Mouse (Mus musculus) liver, postnatal 0 days (tissue): ENCODE data around the gene Tia1. TPM values are rescaled to one million over a fixed set of nuclear protein-coding genes. Genes with fewer than 3 reads are reported as not detected.

Source experiments
- ATAC-seq: fragments of 200-750 bp; cut with Nextera tagmentation; 2 replicates; pipeline ENCODE4 v1.8.0; 2017; ENCODE audit warnings: mild to moderate bottlenecking, moderate library complexity
- DNase-seq: peaks from one replicate; pipeline ENCODE4 v3.0.0-alpha.2; 2016
- H3K27ac ChIP-seq: fragments of 300-500 bp; sonication (generic); 2 replicates; pipeline ENCODE4 v1.5.1; 2014; ENCODE audit warnings: antibody characterized with exemption, moderate library complexity, mild to moderate bottlenecking, low read depth
- H3K27me3 ChIP-seq: fragments of 300-500 bp; sonication (generic); 2 replicates; pipeline ENCODE4 v1.6.1; 2014; ENCODE audit warnings: low read length, control low read depth, mixed read lengths; ENCODE audit not compliant: insufficient read depth
- H3K36me3 ChIP-seq: fragments of 300-500 bp; sonication (generic); replicated peaks from 2 replicates; pipeline ENCODE4 v1.6.1; 2014; ENCODE audit warnings: mild to moderate bottlenecking, control low read depth, low read length, moderate library complexity, mixed read lengths; ENCODE audit not compliant: insufficient read depth
- H3K4me1 ChIP-seq: fragments of 300-500 bp; sonication (generic); 2 replicates; pipeline ENCODE4 v1.6.1; 2014; ENCODE audit warnings: antibody characterized with exemption, mild to moderate bottlenecking, control low read depth; ENCODE audit not compliant: insufficient read depth
- H3K4me2 ChIP-seq: fragments of 300-500 bp; sonication (generic); 2 replicates; pipeline ENCODE4 v1.6.1; 2014; ENCODE audit warnings: low read depth, mild to moderate bottlenecking, low read length, moderate library complexity, mixed read lengths
- H3K4me3 ChIP-seq: fragments of 300-500 bp; sonication (generic); 2 replicates; pipeline ENCODE4 v1.5.1; 2014; ENCODE audit warnings: low read depth, low read length
- H3K9ac ChIP-seq: fragments of 300-500 bp; sonication (generic); replicated peaks from 2 replicates; pipeline ENCODE4 v1.6.1; 2014; ENCODE audit warnings: mild to moderate bottlenecking, moderate library complexity
- H3K9me3 ChIP-seq: fragments of 300-500 bp; sonication (generic); 2 replicates; pipeline ENCODE4 v1.6.1; 2016; ENCODE audit warnings: mild to moderate bottlenecking, control low read depth, low read length, mixed read lengths
- CTCF ChIP-seq: sonication (generic); IDR thresholded peaks from 2 replicates; pipeline ENCODE4 v1.5.1; 2016; ENCODE audit warnings: antibody characterized with exemption, low read depth
- EP300 ChIP-seq: IDR thresholded peaks from 2 replicates; pipeline ENCODE4 v1.6.1; 2016; ENCODE audit warnings: antibody characterized with exemption, low read depth, mild to moderate bottlenecking
- WGBS: fragments of 180-500 bp; shearing (Covaris S2); extraction: QIAGEN DNeasy Blood & Tissue Kit; methylation state at CpG from one replicate; pipeline ENCODE4 v1.1.7; 2014; ENCODE audit not compliant: insufficient replicate concordance; 5-methylcytosine and 5-hydroxymethylcytosine counted together
- polyA plus RNA-seq: library from polyadenylated mRNA; unstranded; fragments of >200 nt; fragmentation: Nextera tagmentation; extraction: Ambion mirVana; gene quantifications from 2 replicates; pipeline ENCODE4 v1.2.1, GENCODE M21; 2015

Gene Tia1
- polyA plus RNA-seq, 1 experiment from 2014 or later: 17.2 TPM

GRCm38 (mm10) chr6:86479311-86479710 lies 75.3 kb downstream of the Tia1 start:
- ATAC-seq (peak; percentile 49; the same call in 1 of the 2 replicates), DNase-seq (peak; percentile 21)
- no peak overlapping the region for H3K9ac ChIP-seq

DNA sequence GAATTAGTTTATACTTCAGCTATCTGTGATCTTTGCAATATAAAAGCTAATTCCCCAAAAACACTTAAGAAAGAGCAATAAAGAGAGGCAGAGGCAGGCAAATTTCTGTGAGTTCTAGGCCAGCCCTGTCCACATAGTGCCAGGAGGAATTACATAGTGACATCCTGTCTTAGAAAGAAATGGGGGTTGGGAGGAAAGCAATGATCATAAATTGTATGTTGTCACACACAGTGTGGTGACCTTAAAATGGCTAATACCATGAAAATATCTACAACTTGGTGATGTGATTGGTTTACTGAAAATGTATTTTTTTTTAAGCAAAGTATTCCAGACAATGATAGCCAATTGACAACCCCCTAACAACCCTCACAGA lies 75.8 kb downstream of the Tia1 start:
- peak overlapping the region; percentile 58 for H3K27ac ChIP-seq
- H3K4me1 ChIP-seq: peaks cover 36% of the 10 kb centered on the region
- H3K27me3 ChIP-seq: no peaks in the 10 kb centered on the region
- H3K4me2 ChIP-seq: peak overlapping the region; percentile 23; the same call in 1 of the 2 replicates
- TF ChIP-seq EP300 (no peak), CTCF (no peak)
- H3K36me3 ChIP-seq: no peaks in the 10 kb centered on the region
- DNase-seq (no peak), ATAC-seq (no peak)
- H3K4me3 ChIP-seq: no peak overlapping the region
- H3K9me3 ChIP-seq: no peaks in the 10 kb centered on the region
- H3K9ac ChIP-seq: no peak overlapping the region

More at GRCm38 (mm10) chr6:86479311-86479710, 75.3 kb downstream of the Tia1 start:
- Histone ChIP-seq H3K4me3 (no peak overlapping the region), H3K27me3 (no peaks in the 10 kb centered on the region), H3K4me2 (no peak overlapping the region), H3K9me3 (no peaks in the 10 kb centered on the region), H3K27ac (peak overlapping the region; percentile 58), H3K36me3 (no peaks in the 10 kb centered on the region), H3K4me1 (peaks cover 36% of the 10 kb centered on the region)
- WGBS: 59% methylated on average over 3 of the region's 3 CpGs
- no peak for TF ChIP-seq CTCF
- TF ChIP-seq EP300: no peak

GRCm38 (mm10) chr6:86480189-86480831 lies 76.3 kb downstream of the Tia1 start:
- DNase-seq: no peak

GRCm38 (mm10) chr6:86481871-86482270 lies 77.9 kb downstream of the Tia1 start:
- 68% methylated on average over 5 of the region's 5 CpGs for WGBS
- H3K27me3 ChIP-seq: no peaks in the 10 kb centered on the region
- no peak overlapping the region for H3K4me2 ChIP-seq
- TF ChIP-seq EP300: no peak
- TF ChIP-seq CTCF: no peak
- H3K4me1 ChIP-seq: peaks cover 33% of the 10 kb centered on the region
- no peak overlapping the region for H3K4me3 ChIP-seq
- DNase-seq: no peak
- H3K9me3 ChIP-seq: no peaks in the 10 kb centered on the region
- peak; percentile 58 for ATAC-seq
- no peaks in the 10 kb centered on the region for H3K36me3 ChIP-seq
- H3K27ac ChIP-seq: peak overlapping the region; percentile 37; the same call in 1 of the 2 replicates
- no peak overlapping the region for H3K9ac ChIP-seq

More at GRCm38 (mm10) chr6:86480189-86480831, 76.3 kb downstream of the Tia1 start:
- H3K27ac ChIP-seq: peak overlapping the region; percentile 58
- ATAC-seq: no peak
- H3K36me3 ChIP-seq: no peaks in the 10 kb centered on the region
- no peak overlapping the region for H3K4me3 ChIP-seq
- peaks cover 36% of the 10 kb centered on the region for H3K4me1 ChIP-seq
- peak overlapping the region; percentile 23 for H3K4me2 ChIP-seq
- TF ChIP-seq EP300: no peak
- TF ChIP-seq CTCF: no peak
- H3K9ac ChIP-seq: peak overlapping the region; percentile 1; the same call in 1 of the 2 replicates
- H3K27me3 ChIP-seq: no peaks in the 10 kb centered on the region
- no peaks in the 10 kb centered on the region for H3K9me3 ChIP-seq
- 27% methylated on average over 9 of the region's 9 CpGs for WGBS

Other genes with a start within 250 kb of the Tia1 start
- gene Tgfa, start 209.0 kb upstream of the Tia1 start, polyA plus RNA-seq: 3.0 TPM in 2 replicates
- 69.8 and 74.1 TPM in 2 replicates for gene Fam136a, start 38.6 kb upstream of the Tia1 start, polyA plus RNA-seq
- gene Snrpg, start 32.9 kb upstream of the Tia1 start, polyA plus RNA-seq: 174 and 204 TPM in 2 replicates
- gene Pcyox1, start 7.1 kb upstream of the Tia1 start, polyA plus RNA-seq: 69.6 and 80.4 TPM in 2 replicates
- not detected in 2 replicates for gene Gm44790, start 22.4 kb downstream of the Tia1 start, polyA plus RNA-seq
- 9.5 and 10.4 TPM in 2 replicates for gene C87436, start 34.2 kb downstream of the Tia1 start, polyA plus RNA-seq
- 206 and 208 TPM in 2 replicates for gene Pcbp1, start 122.1 kb downstream of the Tia1 start, polyA plus RNA-seq
- gene Asprv1, start 223.9 kb downstream of the Tia1 start, polyA plus RNA-seq: 7.3 and 8.6 TPM in 2 replicates